Mouse (Mus musculus) erythroblast, embryonic 14.5 days (primary cell): Measurements from ENCODE around the gene Clcc1. TPM values are rescaled to one million over a fixed set of nuclear protein-coding genes. Genes with fewer than 3 reads are reported as not detected.
"Not testable (repeated sequence)": the region's sequence is repeated elsewhere in the genome, so short reads cannot be mapped to it uniquely, and the experiment has no call there.

ENCODE experiments used
- H3K27me3 ChIP-seq: 2 replicates; pipeline ENCODE4 v1.6.1; 2012; ENCODE audit warnings: inconsistent platforms; ENCODE audit not compliant: control insufficient read depth
- H3K36me3 ChIP-seq: 2 replicates; pipeline ENCODE4 v1.6.1; 2012; ENCODE audit warnings: mild to moderate bottlenecking, inconsistent platforms; ENCODE audit not compliant: control insufficient read depth
- H3K4me1 ChIP-seq: 2 replicates; pipeline ENCODE4 v1.6.1; 2012; ENCODE audit warnings: inconsistent platforms; ENCODE audit not compliant: control insufficient read depth
- H3K4me3 ChIP-seq: replicated peaks from 2 replicates; pipeline ENCODE3; 2012; ENCODE audit warnings: moderate library complexity, mild to moderate bottlenecking, inconsistent platforms
- H3K9me3 ChIP-seq: 2 replicates; pipeline ENCODE4 v1.6.1; 2012; ENCODE audit warnings: low read length, inconsistent platforms, mixed read lengths; ENCODE audit not compliant: control insufficient read depth
- GATA1 ChIP-seq: IDR thresholded peaks from 2 replicates; pipeline ENCODE4 v1.6.1; 2012; ENCODE audit warnings: low read length, inconsistent platforms, mixed read lengths
- TAL1 ChIP-seq: IDR thresholded peaks from 3 replicates; pipeline ENCODE4 v1.6.1; 2012; ENCODE audit warnings: low read length, inconsistent platforms, mixed read lengths
- polyA plus RNA-seq: library from polyadenylated mRNA; stranded (reverse); fragments of >175 nt; gene quantifications from 2 replicates; pipeline ENCODE4 v1.2.3, GENCODE M21; 2012

Clcc1 gene
- polyA plus RNA-seq, 1 experiment, result 0.74 TPM

GRCm38 (mm10) chr3:108654566-108654965, 853 bp downstream of the Clcc1 start:
- TF ChIP-seq GATA1 (no peak), TAL1 (no peak)
- Histone ChIP-seq H3K4me3 (peak overlapping the region; percentile 86), H3K36me3 (peaks cover 17% of the 10 kb centered on the region), H3K9me3 (no peaks in the 10 kb centered on the region), H3K4me1 (peaks cover 30% of the 10 kb centered on the region), H3K27me3 (no peaks in the 10 kb centered on the region)

- Histone ChIP-seq H3K4me3 (no peak overlapping the region), H3K36me3 (peaks cover 24% of the 10 kb centered on the region), H3K4me1 (peaks cover 30% of the 10 kb centered on the region), H3K9me3 (no peaks in the 10 kb centered on the region), H3K27me3 (no peaks in the 10 kb centered on the region)
- no peak for TF ChIP-seq TAL1
These were observed 1.8 kb downstream of the Clcc1 start for GRCm38 (mm10) chr3:108655486-108655885.

GRCm38 (mm10) chr3:108658612-108659011, 4.9 kb downstream of the Clcc1 start:
- peaks cover 8% of the 10 kb centered on the region for H3K9me3 ChIP-seq
- H3K4me1 ChIP-seq, result peaks cover 18% of the 10 kb centered on the region
- TF ChIP-seq GATA1, result no peak
- TF ChIP-seq TAL1, result no peak
- no peaks in the 10 kb centered on the region; the same call in 1 of the 2 replicates for H3K27me3 ChIP-seq
- peaks cover 50% of the 10 kb centered on the region for H3K36me3 ChIP-seq
- H3K4me3 ChIP-seq, result no peak overlapping the region

- Histone ChIP-seq H3K4me3 (no peak overlapping the region), H3K4me1 (peaks cover 6% of the 10 kb centered on the region), H3K27me3 (no peaks in the 10 kb centered on the region; the same call in 1 of the 2 replicates), H3K9me3 (peaks cover 8% of the 10 kb centered on the region), H3K36me3 (peaks cover 71% of the 10 kb centered on the region)
- no peak for TF ChIP-seq GATA1
- TF ChIP-seq TAL1, result no peak
These were observed 7.2 kb downstream of the Clcc1 start for GRCm38 (mm10) chr3:108660941-108661340.

- Histone ChIP-seq H3K4me1 (no peaks in the 10 kb centered on the region), H3K4me3 (no peak overlapping the region), H3K36me3 (peaks cover 98% of the 10 kb centered on the region), H3K27me3 (no peaks in the 10 kb centered on the region), H3K9me3 (no peaks in the 10 kb centered on the region)
- TF ChIP-seq GATA1, result no peak
- no peak for TF ChIP-seq TAL1
These were observed 22.9 kb downstream of the Clcc1 start for GRCm38 (mm10) chr3:108676616-108677015.

- no peaks in the 10 kb centered on the region for H3K27me3 ChIP-seq
- no peak overlapping the region for H3K4me3 ChIP-seq
- H3K9me3 ChIP-seq, result no peaks in the 10 kb centered on the region
- TF ChIP-seq TAL1 (no peak), GATA1 (no peak)
- H3K4me1 ChIP-seq, result no peaks in the 10 kb centered on the region
- peaks cover 98% of the 10 kb centered on the region for H3K36me3 ChIP-seq
These were observed 27.3 kb downstream of the Clcc1 start for GRCm38 (mm10) chr3:108681004-108681403.

- peaks cover 98% of the 10 kb centered on the region for H3K36me3 ChIP-seq
- H3K4me3 ChIP-seq, H3K4me1 ChIP-seq, H3K9me3 ChIP-seq, H3K27me3 ChIP-seq: not testable (repeated sequence)
These were observed 29.9 kb downstream of the Clcc1 start for GRCm38 (mm10) chr3:108683597-108683996.

GRCm38 (mm10) chr3:108685701-108686100, 32.0 kb downstream of the Clcc1 start:
- no peaks in the 10 kb centered on the region for H3K9me3 ChIP-seq
- H3K4me3 ChIP-seq, result no peak overlapping the region
- peaks cover 97% of the 10 kb centered on the region for H3K36me3 ChIP-seq
- H3K4me1 ChIP-seq, result no peaks in the 10 kb centered on the region
- no peaks in the 10 kb centered on the region for H3K27me3 ChIP-seq
- TF ChIP-seq TAL1, result no peak

GRCm38 (mm10) chr3:108689015-108689441, 35.3 kb downstream of the Clcc1 start:
- no peaks in the 10 kb centered on the region for H3K4me1 ChIP-seq
- no peaks in the 10 kb centered on the region for H3K9me3 ChIP-seq
- H3K36me3 ChIP-seq, result peaks cover 77% of the 10 kb centered on the region

GRCm38 (mm10) chr3:108689446-108689845, 35.7 kb downstream of the Clcc1 start:
- no peak for TF ChIP-seq TAL1
- TF ChIP-seq GATA1, result no peak
- peaks cover 77% of the 10 kb centered on the region for H3K36me3 ChIP-seq
- no peaks in the 10 kb centered on the region for H3K27me3 ChIP-seq

More at GRCm38 (mm10) chr3:108689015-108689441, 35.3 kb downstream of the Clcc1 start:
- no peak overlapping the region for H3K4me3 ChIP-seq
- no peak for TF ChIP-seq TAL1
- no peak for TF ChIP-seq GATA1
- no peaks in the 10 kb centered on the region for H3K27me3 ChIP-seq

More at GRCm38 (mm10) chr3:108689446-108689845, 35.7 kb downstream of the Clcc1 start:
- Histone ChIP-seq H3K4me3 (no peak overlapping the region), H3K4me1 (no peaks in the 10 kb centered on the region), H3K9me3 (no peaks in the 10 kb centered on the region)
